Mouse (Mus musculus) spleen, adult 2 months (tissue): ENCODE data around the gene Prkg2.

Experiments
- CTCF ChIP-seq: fragments of 200-500 bp; IDR thresholded peaks from 2 replicates; pipeline ENCODE4 v1.5.1; 2011; ENCODE audit warnings: mild to moderate bottlenecking, inconsistent platforms; ENCODE audit not compliant: insufficient read depth, insufficient read length, insufficient replicate concordance; ENCODE audit errors: extremely low read depth
- POLR2A ChIP-seq: fragments of 200-500 bp; IDR thresholded peaks from 2 replicates; pipeline ENCODE4 v1.6.1; 2011; ENCODE audit warnings: low read depth, low read length, inconsistent platforms

- TF ChIP-seq CTCF (no peak), POLR2A (no peak)
Measured at GRCm38 (mm10) chr5:99019709-99020108, 17.4 kb downstream of the Prkg2 start.
